Mouse (Mus musculus): ENCODE data around the gene Jag2.
A peak's percentile ranks its signal among the peaks of the same experiment; 100 is the strongest.

Jag2 gene

GRCm38 (mm10) chr12:112950040-112950760, 20.6 kb upstream of the Jag2 start:
- Histone ChIP-seq H3K4me1 (replicated peaks; ENCODE audit: low read depth, low read length) (peaks cover 54% of the 10 kb centered on the region), H3K27me3 (ENCODE audit: insufficient read depth, low read length) (peaks cover 46% of the 10 kb centered on the region), H3K9me3 (ENCODE audit: low read length) (no peaks in the 10 kb centered on the region), H3K4me3 (replicated peaks; ENCODE audit: low read length) (peak overlapping the region; percentile 89), H3K36me3 (ENCODE audit: insufficient read depth, low read length) (0 out of 2 replicates have a peak, but pooled peaks cover 6% of the 10 kb centered on the region)
- TF ChIP-seq POU5F1 (IDR thresholded peaks at IDR 0.05; ENCODE audit: borderline replicate concordance, low read length) (no peak), CTCF (conservative IDR thresholded peaks at IDR 0.05; ENCODE audit: low read length) (no peak), NANOG (IDR thresholded peaks at IDR 0.05; ENCODE audit: borderline replicate concordance, low read length) (no peak)

DNA sequence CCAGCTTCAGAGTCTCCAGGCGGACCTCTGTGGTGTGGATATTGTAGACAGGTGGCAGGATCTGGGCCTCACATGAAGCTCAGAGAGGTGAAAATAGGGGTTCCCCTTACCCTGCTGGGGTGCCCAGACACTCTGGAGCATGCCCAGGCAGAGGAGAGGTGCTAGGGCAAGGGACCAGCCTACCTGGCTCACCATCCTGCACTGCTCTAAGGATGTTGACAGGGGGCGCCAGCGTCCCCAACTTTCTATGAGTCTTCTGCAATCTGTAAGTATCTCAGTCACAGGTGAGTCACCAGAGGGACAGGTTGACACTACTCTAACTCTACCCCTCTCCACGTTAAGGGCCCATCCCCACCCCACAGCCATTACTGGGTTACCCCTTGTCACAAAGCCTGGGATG, 17.7 kb upstream of the Jag2 start:
- TF ChIP-seq CTCF (conservative IDR thresholded peaks at IDR 0.05; ENCODE audit: low read length) (peak; percentile 58), POU5F1 (IDR thresholded peaks at IDR 0.05; ENCODE audit: borderline replicate concordance, low read length) (no peak)
- Histone ChIP-seq H3K9me3 (ENCODE audit: low read length) (no peaks in the 10 kb centered on the region), H3K36me3 (ENCODE audit: insufficient read depth, low read length) (no peaks in the 10 kb centered on the region), H3K27me3 (ENCODE audit: insufficient read depth, low read length) (peaks cover 52% of the 10 kb centered on the region), H3K4me3 (replicated peaks; ENCODE audit: low read length) (peak overlapping the region; percentile 45), H3K4me1 (replicated peaks; ENCODE audit: low read depth, low read length) (peaks cover 61% of the 10 kb centered on the region)

GRCm38 (mm10) chr12:112943669-112944068, 14.1 kb upstream of the Jag2 start:
- no peaks in the 10 kb centered on the region for H3K9me3 ChIP-seq (ENCODE audit: low read length)
- H3K36me3 ChIP-seq (ENCODE audit: insufficient read depth, low read length): no peaks in the 10 kb centered on the region
- peaks cover 70% of the 10 kb centered on the region for H3K4me1 ChIP-seq (replicated peaks; ENCODE audit: low read depth, low read length)
- no peak overlapping the region for H3K4me3 ChIP-seq (replicated peaks; ENCODE audit: low read length)
- TF ChIP-seq POU5F1 (IDR thresholded peaks at IDR 0.05; ENCODE audit: borderline replicate concordance, low read length): no peak
- TF ChIP-seq CTCF (conservative IDR thresholded peaks at IDR 0.05; ENCODE audit: low read length): no peak
- no peak for TF ChIP-seq NANOG (IDR thresholded peaks at IDR 0.05; ENCODE audit: borderline replicate concordance, low read length)
- peaks cover 16% of the 10 kb centered on the region for H3K27me3 ChIP-seq (ENCODE audit: insufficient read depth, low read length)

DNA sequence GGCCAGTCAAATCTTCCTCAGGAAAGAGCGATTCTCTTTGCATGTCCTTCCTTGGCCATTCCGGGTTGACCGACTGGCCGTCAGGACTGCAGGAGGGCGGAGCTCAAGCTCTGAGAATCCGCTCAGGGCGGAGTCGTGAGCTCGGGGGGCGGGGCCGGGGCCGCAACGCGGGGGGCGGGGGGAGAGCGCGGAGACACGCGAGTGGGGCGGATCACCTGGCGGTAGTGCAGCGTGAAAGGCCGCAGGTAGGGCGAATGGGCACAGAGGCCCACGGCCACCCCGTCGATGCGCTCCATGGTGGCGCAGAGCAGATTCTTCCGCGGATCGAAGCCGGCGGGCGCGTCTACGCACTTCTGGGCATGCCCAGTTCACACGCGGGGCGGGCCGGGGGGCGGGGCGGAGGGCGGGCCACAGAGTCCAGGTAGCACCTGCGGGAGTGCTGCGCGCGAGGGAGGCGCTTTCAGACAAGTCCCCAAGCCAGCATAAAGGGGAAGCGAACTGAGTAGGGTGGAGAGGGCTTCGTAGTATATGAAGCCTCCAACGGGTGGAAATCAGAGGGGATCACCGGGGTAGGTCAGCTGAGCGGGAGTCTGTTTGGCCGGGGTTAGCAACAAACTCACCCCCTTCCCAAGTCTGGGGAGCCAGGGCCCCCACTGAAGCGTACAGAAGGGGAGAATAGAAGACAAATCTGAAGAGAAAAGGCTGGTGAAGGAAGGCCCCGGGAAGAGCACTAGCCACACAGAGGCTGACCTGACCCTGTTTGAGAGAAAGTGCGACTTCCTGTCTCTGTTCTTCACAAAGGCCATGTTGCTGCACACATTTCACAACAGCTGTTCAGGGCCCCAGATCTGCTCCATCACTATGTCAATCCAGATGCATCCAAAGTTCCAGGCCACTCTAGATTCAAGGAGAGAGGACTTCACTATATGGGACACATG, 12.5 kb upstream of the Jag2 start, which contains the start of gene Nudt14:
Gene Nudt14 (minus strand): TSS at position 349 of the 938 bp plus-strand sequence.
- Histone ChIP-seq H3K36me3 (ENCODE audit: insufficient read depth, low read length) (peaks cover 5% of the 10 kb centered on the region; the same call in 1 of the 2 replicates), H3K4me3 (replicated peaks; ENCODE audit: low read length) (peak within 1 kb of the TSS; percentile 78), H3K9me3 (ENCODE audit: low read length) (no peaks in the 10 kb centered on the region), H3K4me1 (replicated peaks; ENCODE audit: low read depth, low read length) (peaks cover 67% of the 10 kb centered on the region), H3K27me3 (ENCODE audit: insufficient read depth, low read length) (peaks cover 12% of the 10 kb centered on the region)
- TF ChIP-seq POU5F1 (IDR thresholded peaks at IDR 0.05; ENCODE audit: borderline replicate concordance, low read length): no peak
- no peak for TF ChIP-seq NANOG (IDR thresholded peaks at IDR 0.05; ENCODE audit: borderline replicate concordance, low read length)

DNA sequence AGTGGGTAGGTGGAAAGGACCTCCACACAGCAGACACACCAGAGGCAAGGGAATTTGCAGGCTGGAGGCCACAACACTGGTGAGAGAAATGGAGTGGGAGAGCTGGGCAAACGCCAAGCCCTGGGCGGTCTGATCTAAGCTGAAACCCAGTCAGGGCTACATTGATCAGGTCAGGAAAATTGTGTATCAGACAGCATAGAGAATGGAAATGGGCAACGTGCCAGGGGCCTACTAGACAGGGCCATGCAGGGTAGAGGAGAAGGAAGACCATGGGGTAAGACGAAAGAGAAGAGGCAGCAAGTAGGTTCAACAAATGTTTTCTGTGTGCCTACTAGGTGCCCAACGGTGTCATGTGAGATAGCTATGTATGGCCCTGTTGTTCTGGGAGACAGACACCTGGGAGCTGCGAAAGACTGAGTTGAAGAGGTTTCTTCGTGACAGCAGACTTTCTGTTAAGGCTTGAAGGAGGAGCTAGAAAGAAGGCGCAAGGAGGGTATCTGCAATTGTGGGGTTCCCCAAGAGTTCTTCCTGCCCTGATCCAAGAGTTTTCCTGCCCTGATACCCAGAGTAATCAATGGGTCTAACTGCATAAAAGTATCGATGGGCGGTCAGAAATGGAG, 11.7 kb upstream of the Jag2 start:
- H3K36me3 ChIP-seq (ENCODE audit: insufficient read depth, low read length): peaks cover 5% of the 10 kb centered on the region; the same call in 1 of the 2 replicates
- peak overlapping the region; percentile 78 for H3K4me3 ChIP-seq (replicated peaks; ENCODE audit: low read length)
- H3K9me3 ChIP-seq (ENCODE audit: low read length): no peaks in the 10 kb centered on the region
- H3K27me3 ChIP-seq (ENCODE audit: insufficient read depth, low read length): peaks cover 12% of the 10 kb centered on the region
- peaks cover 59% of the 10 kb centered on the region for H3K4me1 ChIP-seq (replicated peaks; ENCODE audit: low read depth, low read length)
- TF ChIP-seq CTCF (conservative IDR thresholded peaks at IDR 0.05; ENCODE audit: low read length) (no peak), NANOG (IDR thresholded peaks at IDR 0.05; ENCODE audit: borderline replicate concordance, low read length) (no peak), POU5F1 (IDR thresholded peaks at IDR 0.05; ENCODE audit: borderline replicate concordance, low read length) (no peak)

GRCm38 (mm10) chr12:112940710-112941109, 11.1 kb upstream of the Jag2 start:
- Histone ChIP-seq H3K4me3 (replicated peaks; ENCODE audit: low read length) (peak overlapping the region; percentile 78), H3K9me3 (ENCODE audit: low read length) (no peaks in the 10 kb centered on the region), H3K27me3 (ENCODE audit: insufficient read depth, low read length) (peaks cover 9% of the 10 kb centered on the region), H3K4me1 (replicated peaks; ENCODE audit: low read depth, low read length) (peaks cover 55% of the 10 kb centered on the region), H3K36me3 (ENCODE audit: insufficient read depth, low read length) (peaks cover 6% of the 10 kb centered on the region)
- TF ChIP-seq NANOG (IDR thresholded peaks at IDR 0.05; ENCODE audit: borderline replicate concordance, low read length): no peak

DNA sequence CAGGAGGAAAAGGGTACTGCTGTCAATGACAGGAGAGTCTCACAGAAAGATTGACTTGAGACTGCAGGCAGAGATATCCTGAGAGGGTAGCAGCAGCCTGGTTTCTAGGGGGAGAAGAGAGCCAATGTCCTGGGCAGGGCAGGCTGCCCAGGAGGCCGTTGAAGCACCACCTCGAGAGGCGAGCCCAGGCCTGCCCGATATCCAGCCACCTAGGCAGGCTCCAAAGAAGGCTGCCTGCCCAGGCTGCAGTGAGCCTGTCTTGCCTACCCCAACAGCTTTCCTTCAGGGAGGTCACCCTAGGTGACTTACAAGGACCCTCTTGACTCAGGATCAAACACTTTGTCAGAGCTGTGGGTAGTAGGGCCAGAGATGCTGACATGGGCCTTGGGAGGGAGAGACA, 10.7 kb upstream of the Jag2 start:
- TF ChIP-seq POU5F1 (IDR thresholded peaks at IDR 0.05; ENCODE audit: borderline replicate concordance, low read length) (no peak), CTCF (conservative IDR thresholded peaks at IDR 0.05; ENCODE audit: low read length) (no peak)
- H3K4me1 ChIP-seq (replicated peaks; ENCODE audit: low read depth, low read length): peaks cover 51% of the 10 kb centered on the region
- H3K4me3 ChIP-seq (replicated peaks; ENCODE audit: low read length): no peak overlapping the region
- H3K9me3 ChIP-seq (ENCODE audit: low read length): no peaks in the 10 kb centered on the region
- peaks cover 9% of the 10 kb centered on the region for H3K27me3 ChIP-seq (ENCODE audit: insufficient read depth, low read length)
- H3K36me3 ChIP-seq (ENCODE audit: insufficient read depth, low read length): peaks cover 11% of the 10 kb centered on the region

- H3K4me1 ChIP-seq (replicated peaks; ENCODE audit: low read depth, low read length): peaks cover 46% of the 10 kb centered on the region
- no peaks in the 10 kb centered on the region for H3K9me3 ChIP-seq (ENCODE audit: low read length)
- H3K36me3 ChIP-seq (ENCODE audit: insufficient read depth, low read length): peaks cover 12% of the 10 kb centered on the region
- no peak for TF ChIP-seq NANOG (IDR thresholded peaks at IDR 0.05; ENCODE audit: borderline replicate concordance, low read length)
- TF ChIP-seq CTCF (conservative IDR thresholded peaks at IDR 0.05; ENCODE audit: low read length): no peak
- no peak for TF ChIP-seq POU5F1 (IDR thresholded peaks at IDR 0.05; ENCODE audit: borderline replicate concordance, low read length)
- peaks cover 9% of the 10 kb centered on the region for H3K27me3 ChIP-seq (ENCODE audit: insufficient read depth, low read length)
- peak overlapping the region; percentile 10; the same call in 1 of the 2 replicates for H3K4me3 ChIP-seq (replicated peaks; ENCODE audit: low read length)
These were observed 9.4 kb upstream of the Jag2 start for GRCm38 (mm10) chr12:112938873-112939565.

Measured in E14TG2a.4 (cell line).